Mouse (Mus musculus) liver, adult 2 months (tissue): ENCODE measurements around the gene Ttc7.

Source experiments
- CTCF ChIP-seq: fragments of 200-500 bp; IDR thresholded peaks from 2 replicates; pipeline ENCODE4 v1.5.1; 2011; ENCODE audit warnings: low read depth, low read length, control low read depth
- POLR2A ChIP-seq: fragments of 200-500 bp; IDR thresholded peaks from 2 replicates; pipeline ENCODE4 v1.6.1; 2011; ENCODE audit warnings: low read length, control low read depth; ENCODE audit not compliant: insufficient read depth; ENCODE audit errors: extremely low read depth

DNA sequence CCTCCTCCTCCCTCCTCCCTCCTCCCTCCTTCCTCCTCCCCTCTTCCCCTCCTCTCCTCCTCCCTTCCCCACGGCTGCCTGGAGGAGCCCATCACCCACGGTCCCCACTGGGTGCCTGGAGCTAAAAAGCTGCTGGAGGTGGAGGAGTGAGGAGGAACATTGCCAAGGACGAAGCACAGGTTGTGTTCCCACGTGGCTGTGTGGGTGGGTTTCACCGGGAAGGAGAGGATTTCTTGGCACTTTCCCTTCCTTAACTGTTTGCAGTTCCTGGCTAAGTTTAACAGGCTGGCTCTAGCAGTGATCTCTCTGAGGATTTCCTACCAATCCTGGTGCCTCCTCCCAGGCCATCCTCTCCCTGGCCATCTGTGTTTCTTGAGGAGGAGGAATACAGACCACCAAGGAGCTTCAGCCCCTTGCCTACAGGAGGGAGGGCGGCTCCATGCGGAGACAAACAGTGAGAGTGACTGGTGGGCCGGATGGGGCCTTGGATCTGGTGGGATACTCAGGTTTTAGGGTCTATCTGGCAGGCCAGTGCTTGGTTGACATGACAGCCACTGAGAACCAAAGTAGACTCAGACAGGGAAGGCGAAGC, 45.6 kb downstream of the Ttc7 start:
- TF ChIP-seq POLR2A (no peak), CTCF (no peak)
